Mouse (Mus musculus) embryonic fibroblast, embryonic 13.5 days (primary cell): ENCODE data around the gene AW011738.

Experiments
- CTCF ChIP-seq: IDR thresholded peaks from 2 replicates; pipeline ENCODE4 v1.5.1; 2011; ENCODE audit warnings: mild to moderate bottlenecking, control low read depth, low read length, moderate library complexity, borderline replicate concordance; ENCODE audit not compliant: insufficient read depth
- POLR2A ChIP-seq: IDR thresholded peaks from 2 replicates; pipeline ENCODE4 v1.6.1; 2011; ENCODE audit warnings: low read depth, mild to moderate bottlenecking, control low read depth, low read length, moderate library complexity

GRCm38 (mm10) chr4:156235360-156235770, 32.3 kb downstream of the AW011738 start:
- TF ChIP-seq CTCF (no peak), POLR2A (no peak)
